Mouse (Mus musculus) heart, adult 2 months (tissue): ENCODE results near the gene Dpp4.

ENCODE experiments used
- CTCF ChIP-seq: fragments of 200-600 bp; IDR thresholded peaks from 2 replicates; pipeline ENCODE4 v1.8.1; 2022; ENCODE audit warnings: antibody characterized with exemption, mild to moderate bottlenecking, moderate library complexity
- EP300 ChIP-seq: fragments of 200-500 bp; IDR thresholded peaks from 2 replicates; pipeline ENCODE4 v1.6.1; 2011; ENCODE audit warnings: low read depth, low read length, control low read depth; ENCODE audit not compliant: insufficient read depth
- POLR2A ChIP-seq: fragments of 200-500 bp; IDR thresholded peaks from 2 replicates; pipeline ENCODE4 v1.6.1; 2011; ENCODE audit warnings: mild to moderate bottlenecking, low read depth, low read length, control low read depth; ENCODE audit not compliant: insufficient read depth

DNA sequence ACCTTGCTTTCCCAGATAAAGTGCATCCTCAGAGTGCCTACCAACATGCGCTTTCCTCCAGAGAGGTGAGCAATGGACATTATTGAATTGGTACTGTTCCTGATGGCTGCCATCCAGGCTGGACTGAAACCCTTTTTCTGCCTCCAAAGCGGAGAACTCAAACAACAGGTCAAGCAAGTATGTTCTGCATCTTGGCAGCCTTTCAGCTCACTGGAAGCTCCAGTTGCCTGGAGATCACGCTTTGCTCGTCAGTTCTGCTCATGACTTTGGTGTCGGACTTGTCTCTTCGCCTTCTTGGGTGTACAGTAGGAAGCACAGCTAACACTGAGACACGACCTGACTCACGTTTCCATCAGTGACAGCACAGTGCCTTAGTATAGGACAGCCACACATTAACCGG lies 49.8 kb downstream of the Dpp4 start:
- TF ChIP-seq POLR2A: no peak
- no peak for TF ChIP-seq EP300
- TF ChIP-seq CTCF: no peak
